In the genomic region with DNA sequence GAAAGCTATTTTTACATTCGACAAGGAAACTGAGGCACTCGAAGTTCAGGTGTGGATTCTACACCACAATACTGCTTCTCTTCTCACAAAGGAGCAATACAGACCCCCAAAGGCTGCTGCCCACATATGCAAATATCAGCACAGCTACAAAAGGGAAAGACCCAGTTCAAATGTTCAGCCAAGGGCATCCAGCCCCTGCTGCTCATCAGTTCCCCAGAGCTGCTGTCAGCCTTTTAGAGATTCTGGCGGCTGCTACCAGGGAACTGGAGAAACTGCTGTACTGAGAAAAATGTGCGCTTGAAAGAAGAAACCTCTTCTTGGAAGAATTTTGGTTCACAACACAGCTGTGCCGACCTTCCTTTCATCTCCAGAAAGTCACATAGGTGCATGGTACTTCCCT, we compare ENCODE assay signal across 24 mouse cellular contexts.
DNase-seq lines count a peak whose midpoint lies in the region; ATAC-seq lines count a peak whose summit lies in the region.
"Had no signal": no experiment of that assay in that cellular context is flagged by ENCODE, and none has a peak within 500 bp of the region (broad histone marks: within the 10 kb centered on the region; RNA-seq: fewer than 3 reads in every experiment).

No protein-coding gene starts in this region.

- no peaks in the 10 kb centered on the region for H3K27me3 ChIP-seq in forebrain, embryonic 16.5 days (replicated peaks; ENCODE audit: control insufficient read depth, insufficient read depth, low read length)
- H3K27me3 ChIP-seq in forebrain, embryonic 15.5 days, result no peaks in the 10 kb centered on the region
- H3K27me3 ChIP-seq in midbrain, embryonic 14.5 days (ENCODE audit: control insufficient read depth, insufficient read depth, low read length), result no peaks in the 10 kb centered on the region
- no peaks in the 10 kb centered on the region for H3K27me3 ChIP-seq in midbrain, embryonic 11.5 days (ENCODE audit: control insufficient read depth, insufficient read depth, low read length)
- no peaks in the 10 kb centered on the region for H3K27me3 ChIP-seq in hindbrain, embryonic 16.5 days (replicated peaks; ENCODE audit: control insufficient read depth, insufficient read depth, low read length)
- H3K27me3 ChIP-seq: forebrain, embryonic 12.5 days; heart, embryonic 13.5 days; kidney, embryonic 15.5 days; lung, embryonic 15.5 days; megakaryocyte, embryonic 14.5 days had no signal

- peak; percentile 50 for DNase-seq in midbrain, embryonic 14.5 days
- no peak for DNase-seq in midbrain, embryonic 11.5 days (ENCODE audit: low spot score, missing footprints)
- peak; percentile 36 for DNase-seq in R1 (ENCODE audit: low read depth, low spot score)
- DNase-seq in cerebellum, adult 8-10 months, result no peak
- DNase-seq in lung, adult 18-20 months, result no peak
- DNase-seq: adrenal gland, postnatal 25 days; cerebellum, adult 11 months; gastrocnemius, postnatal 25 days; heart, adult 18-20 months; heart, postnatal 14 days; kidney, adult 11 months; kidney, postnatal 36 days; layer of hippocampus, postnatal 36 days; lung, postnatal 36 days; right cerebral cortex, postnatal 25 days had no signal

- 0 out of 2 replicates have a peak, but pooled peaks have one; percentile 23 for ATAC-seq in forebrain, embryonic 16.5 days
- no peak for ATAC-seq in forebrain, embryonic 15.5 days (replicated peaks)
- no peak for ATAC-seq in midbrain, embryonic 14.5 days (ENCODE audit: low FRiP score, low TSS enrichment)
- no peak; the same call in 1 of the 2 replicates for ATAC-seq in midbrain, embryonic 11.5 days (ENCODE audit: low FRiP score)
- peak; percentile 41 for ATAC-seq in hindbrain, embryonic 16.5 days

- H3K4me2 ChIP-seq in forebrain, embryonic 16.5 days (ENCODE audit: low read length), result no peak overlapping the region
- H3K4me2 ChIP-seq in forebrain, embryonic 15.5 days (replicated peaks), result no peak overlapping the region
- no peak overlapping the region for H3K4me2 ChIP-seq in midbrain, embryonic 14.5 days (ENCODE audit: low read length)
- H3K4me2 ChIP-seq in midbrain, embryonic 11.5 days, result no peak overlapping the region
- no peak overlapping the region for H3K4me2 ChIP-seq in hindbrain, embryonic 16.5 days (ENCODE audit: low read length)
- H3K4me2 ChIP-seq: forebrain, embryonic 12.5 days; heart, embryonic 13.5 days; kidney, embryonic 15.5 days; lung, embryonic 15.5 days had no signal

- H3K9ac ChIP-seq in forebrain, embryonic 16.5 days (replicated peaks; ENCODE audit: low read depth, low read length), result no peak overlapping the region
- H3K9ac ChIP-seq in forebrain, embryonic 15.5 days (replicated peaks), result no peak overlapping the region
- no peak overlapping the region for H3K9ac ChIP-seq in midbrain, embryonic 14.5 days (replicated peaks; ENCODE audit: low read length)
- no peak overlapping the region for H3K9ac ChIP-seq in midbrain, embryonic 11.5 days (ENCODE audit: low read length)
- no peak overlapping the region for H3K9ac ChIP-seq in hindbrain, embryonic 16.5 days (ENCODE audit: low read depth, low read length)
- H3K9ac ChIP-seq: forebrain, embryonic 12.5 days; heart, embryonic 13.5 days; kidney, embryonic 15.5 days; liver, embryonic 14.5 days; lung, embryonic 15.5 days had no signal

- WGBS in forebrain, embryonic 16.5 days, result 42% methylated on average over 5 of the region's 5 CpGs
- 47% methylated on average over 5 of the region's 5 CpGs for WGBS in forebrain, embryonic 15.5 days
- WGBS in midbrain, embryonic 14.5 days, result 35% methylated on average over 5 of the region's 5 CpGs
- WGBS in midbrain, embryonic 11.5 days, result 60% methylated on average over 5 of the region's 5 CpGs
- WGBS in hindbrain, embryonic 16.5 days, result 34% methylated on average over 5 of the region's 5 CpGs

- no peaks in the 10 kb centered on the region for H3K9me3 ChIP-seq in forebrain, embryonic 16.5 days (ENCODE audit: control insufficient read depth, low read length)
- H3K9me3 ChIP-seq in forebrain, embryonic 15.5 days, result no peaks in the 10 kb centered on the region
- no peaks in the 10 kb centered on the region for H3K9me3 ChIP-seq in midbrain, embryonic 14.5 days (ENCODE audit: control insufficient read depth, low read length)
- no peaks in the 10 kb centered on the region for H3K9me3 ChIP-seq in midbrain, embryonic 11.5 days (ENCODE audit: control insufficient read depth, low read length)
- no peaks in the 10 kb centered on the region for H3K9me3 ChIP-seq in hindbrain, embryonic 16.5 days (ENCODE audit: control insufficient read depth, low read length)
- H3K9me3 ChIP-seq: forebrain, embryonic 12.5 days; heart, embryonic 13.5 days; kidney, embryonic 15.5 days; lung, embryonic 15.5 days had no signal

- no peaks in the 10 kb centered on the region for H3K36me3 ChIP-seq in forebrain, embryonic 16.5 days (ENCODE audit: control insufficient read depth, insufficient read depth)
- no peaks in the 10 kb centered on the region for H3K36me3 ChIP-seq in forebrain, embryonic 15.5 days
- H3K36me3 ChIP-seq in midbrain, embryonic 14.5 days (ENCODE audit: control insufficient read depth, insufficient read depth, low read length), result no peaks in the 10 kb centered on the region
- no peaks in the 10 kb centered on the region for H3K36me3 ChIP-seq in midbrain, embryonic 11.5 days (ENCODE audit: control insufficient read depth, insufficient read depth, low read length)
- H3K36me3 ChIP-seq in hindbrain, embryonic 16.5 days (ENCODE audit: control insufficient read depth, insufficient read depth, low read length), result no peaks in the 10 kb centered on the region
- H3K36me3 ChIP-seq: forebrain, embryonic 12.5 days; heart, embryonic 13.5 days; kidney, embryonic 15.5 days; lung, embryonic 15.5 days had no signal

- no peak overlapping the region; the same call in 1 of the 2 replicates for H3K27ac ChIP-seq in forebrain, embryonic 16.5 days (ENCODE audit: low read length)
- no peak overlapping the region for H3K27ac ChIP-seq in forebrain, embryonic 15.5 days (replicated peaks)
- peak overlapping the region; percentile 34; the same call in 1 of the 2 replicates for H3K27ac ChIP-seq in midbrain, embryonic 14.5 days (replicated peaks; ENCODE audit: low read depth, low read length)
- H3K27ac ChIP-seq in midbrain, embryonic 11.5 days (ENCODE audit: low read depth, low read length), result no peak overlapping the region
- no peak overlapping the region for H3K27ac ChIP-seq in hindbrain, embryonic 16.5 days (ENCODE audit: low read depth, low read length)
- H3K27ac ChIP-seq: forebrain, embryonic 12.5 days; heart, embryonic 13.5 days; kidney, embryonic 15.5 days; liver, embryonic 14.5 days; lung, embryonic 15.5 days had no signal

- peaks cover 13% of the 10 kb centered on the region for H3K4me1 ChIP-seq in forebrain, embryonic 16.5 days (replicated peaks; ENCODE audit: control insufficient read depth, insufficient read depth, low read length)
- peaks cover 8% of the 10 kb centered on the region; the same call in 1 of the 2 replicates for H3K4me1 ChIP-seq in forebrain, embryonic 15.5 days
- peaks cover 5% of the 10 kb centered on the region; the same call in 1 of the 2 replicates for H3K4me1 ChIP-seq in midbrain, embryonic 14.5 days (ENCODE audit: control insufficient read depth, insufficient read depth, low read length)
- H3K4me1 ChIP-seq in midbrain, embryonic 11.5 days (ENCODE audit: control insufficient read depth, insufficient read depth, low read length), result peaks cover 4% of the 10 kb centered on the region; the same call in 1 of the 2 replicates
- peaks cover 10% of the 10 kb centered on the region for H3K4me1 ChIP-seq in hindbrain, embryonic 16.5 days (ENCODE audit: control insufficient read depth, insufficient read depth, low read depth, low read length)
- H3K4me1 ChIP-seq: heart, embryonic 13.5 days had no signal

- H3K4me3 ChIP-seq in forebrain, embryonic 16.5 days (replicated peaks; ENCODE audit: low read length), result no peak overlapping the region
- H3K4me3 ChIP-seq in forebrain, embryonic 15.5 days, result no peak overlapping the region
- H3K4me3 ChIP-seq in midbrain, embryonic 14.5 days (replicated peaks; ENCODE audit: low read depth, low read length), result no peak overlapping the region
- H3K4me3 ChIP-seq in midbrain, embryonic 11.5 days (ENCODE audit: low read depth, low read length), result no peak overlapping the region
- H3K4me3 ChIP-seq in hindbrain, embryonic 16.5 days (ENCODE audit: low read length), result no peak overlapping the region
- H3K4me3 ChIP-seq: forebrain, embryonic 12.5 days; heart, embryonic 13.5 days; kidney, embryonic 15.5 days; lung, embryonic 15.5 days had no signal

Comparison
In these comparisons a context has a peak if more than half of its experiments do, and no peak if none do; other contexts are left out.
1. ATAC-seq: peak in forebrain, embryonic 16.5 days (single experiment) and hindbrain, embryonic 16.5 days (single experiment); none in forebrain, embryonic 15.5 days (single experiment), midbrain, embryonic 14.5 days (single experiment) and midbrain, embryonic 11.5 days (single experiment).
2. DNase-seq: peak in midbrain, embryonic 14.5 days (single experiment) and R1 (single experiment); none in midbrain, embryonic 11.5 days (single experiment), cerebellum, adult 8-10 months (single experiment) and lung, adult 18-20 months (0 of 2).